Mouse (Mus musculus): Measurements from ENCODE around the gene Col18a1.

Col18a1 gene

GRCm38 (mm10) chr10:77016080-77016479 lies 150.3 kb downstream of the Col18a1 start:
- DNase-seq (ENCODE audit: low spot score in 2 of 2) = no peak

GRCm38 (mm10) chr10:77011681-77012080 lies 154.7 kb downstream of the Col18a1 start:
- no peak for DNase-seq (ENCODE audit: low spot score in 2 of 2)

GRCm38 (mm10) chr10:77008698-77009097 lies 157.7 kb downstream of the Col18a1 start:
- DNase-seq (ENCODE audit: low spot score in 2 of 2) = no peak

- DNase-seq (ENCODE audit: low spot score in 2 of 2) = no peak
Observed at GRCm38 (mm10) chr10:77008109-77008561, 158.2 kb downstream of the Col18a1 start.

GRCm38 (mm10) chr10:77007433-77008108 lies 158.8 kb downstream of the Col18a1 start:
- DNase-seq (ENCODE audit: low spot score in 2 of 2) = no peak

GRCm38 (mm10) chr10:77004936-77005335 lies 161.4 kb downstream of the Col18a1 start:
- no peak for DNase-seq (ENCODE audit: low spot score in 2 of 2)
